Mouse (Mus musculus): ENCODE measurements around the gene Sema3e. TPM values are rescaled to one million over a fixed set of nuclear protein-coding genes. Genes with fewer than 3 reads are reported as not detected.

Sema3e gene
- total RNA-seq (2015) (not detected in 2 replicates), total RNA-seq (2017) (not detected in 2 replicates)

DNA sequence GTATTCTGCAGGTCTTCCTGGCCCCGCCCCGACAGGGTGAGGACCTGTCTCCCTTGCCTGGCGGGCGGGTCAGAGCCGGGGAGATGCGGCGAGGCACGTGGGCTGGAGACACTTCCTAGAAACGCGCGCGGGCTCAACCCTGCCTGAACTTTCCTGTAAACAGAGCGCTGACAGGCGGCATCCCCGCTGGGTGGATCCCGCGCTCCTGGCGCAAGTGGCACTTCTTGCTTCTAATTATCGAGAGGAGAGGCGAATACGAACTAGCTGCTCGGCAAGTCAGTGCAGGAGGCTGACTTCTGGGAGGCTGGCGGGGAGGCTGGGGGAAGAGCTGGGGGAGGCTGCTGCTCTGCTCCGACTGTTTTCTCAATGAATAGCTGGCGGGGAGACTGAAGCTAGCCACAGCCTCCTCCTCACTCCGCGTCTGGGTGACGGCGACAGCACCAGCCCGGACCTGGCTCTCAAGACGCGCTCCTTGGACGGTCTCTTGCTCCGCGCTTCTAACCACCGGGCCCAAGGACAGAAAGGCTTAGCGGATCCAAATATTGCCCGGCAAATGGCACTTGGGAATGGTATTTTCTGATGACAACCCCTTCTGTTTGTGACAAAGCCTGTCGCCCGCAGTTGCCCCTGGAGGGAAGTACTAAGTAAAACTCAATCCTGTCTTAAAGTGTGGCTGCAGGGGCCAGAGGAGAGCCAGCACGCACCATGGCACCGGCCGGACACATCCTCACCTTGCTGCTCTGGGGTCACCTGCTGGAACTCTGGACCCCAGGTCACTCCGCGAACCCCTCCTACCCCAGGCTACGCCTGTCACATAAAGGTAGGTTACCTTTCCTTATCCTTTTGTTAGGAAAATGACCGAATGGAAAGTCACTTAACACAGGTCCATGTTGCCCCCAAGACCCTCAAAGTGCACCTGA, at the start of gene Sema3e:
Gene Sema3e (plus strand): TSS at position 72 of the 920 bp plus-strand sequence.
- 0 out of 2 replicates have a peak, but pooled peaks have one; percentile 26 for ATAC-seq (replicated peaks; ENCODE audit: poor library complexity)

- ATAC-seq (replicated peaks; ENCODE audit: poor library complexity), result no peak
Observed at GRCm38 (mm10) chr5:13977576-13977975, 47.5 kb upstream of the Sema3e start.

DNA sequence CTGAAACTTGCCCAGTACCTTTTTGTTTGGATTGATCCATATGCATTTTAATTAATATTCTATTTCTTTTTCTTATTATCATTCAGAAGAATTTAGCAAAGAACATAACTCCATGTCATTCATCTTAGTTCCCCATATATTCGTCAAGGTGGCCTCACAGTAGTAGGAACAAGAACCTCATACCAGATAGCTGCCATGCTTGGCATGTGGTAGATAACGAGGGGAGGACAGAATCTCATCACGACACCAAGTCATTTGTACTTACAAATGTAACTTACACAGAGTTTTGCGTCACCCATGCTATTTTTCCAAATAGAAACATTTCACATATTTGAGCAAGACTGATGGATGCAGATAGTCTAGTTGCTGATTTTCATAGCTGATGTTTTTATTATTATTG, 45.9 kb upstream of the Sema3e start:
- ATAC-seq (replicated peaks; ENCODE audit: poor library complexity), result no peak

- no peak for ATAC-seq (replicated peaks; ENCODE audit: poor library complexity)
Observed at GRCm38 (mm10) chr5:13982417-13983054, 42.5 kb upstream of the Sema3e start.

DNA sequence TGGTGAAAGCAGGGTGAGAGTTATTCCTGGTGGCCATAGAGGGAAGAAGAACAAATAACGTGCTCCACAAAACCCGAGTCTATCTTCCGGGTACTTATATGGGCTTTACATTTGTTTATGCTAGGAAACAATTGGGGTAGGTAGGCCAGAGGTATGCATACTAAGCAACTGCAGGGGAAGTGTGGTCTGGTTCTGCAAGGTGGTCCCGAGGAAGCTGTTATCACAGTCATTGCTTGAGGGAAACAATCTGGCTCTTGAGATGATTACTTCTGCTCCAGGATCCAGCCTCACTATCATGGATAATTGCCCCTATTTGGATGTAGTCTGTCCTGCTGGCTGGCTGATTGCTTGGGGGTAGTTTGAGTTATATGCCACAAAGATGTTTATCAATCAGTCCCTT, 41.5 kb upstream of the Sema3e start:
- ATAC-seq (replicated peaks; ENCODE audit: poor library complexity), result no peak

DNA sequence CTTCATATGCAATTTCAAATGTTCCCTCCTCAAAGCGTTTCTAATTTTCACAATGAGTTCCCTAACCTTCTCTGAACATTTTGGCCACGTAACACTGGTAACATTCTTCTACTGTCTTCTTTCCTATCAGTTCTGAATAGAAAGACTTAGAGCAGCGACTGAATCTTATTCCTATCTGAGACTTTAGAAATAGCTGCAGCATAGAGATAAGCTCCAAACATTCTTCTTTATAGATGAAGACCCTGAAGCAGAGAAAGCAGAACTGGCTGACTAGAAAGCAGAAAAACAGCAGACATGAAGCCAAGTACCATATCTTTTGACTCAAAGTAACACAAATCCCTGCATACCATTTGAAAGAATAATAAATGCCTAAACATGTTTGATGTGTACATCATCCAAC, 39.4 kb upstream of the Sema3e start:
- ATAC-seq (replicated peaks; ENCODE audit: poor library complexity), result no peak

GRCm38 (mm10) chr5:13987123-13987522, 38.0 kb upstream of the Sema3e start:
- no peak for ATAC-seq (replicated peaks; ENCODE audit: poor library complexity)

GRCm38 (mm10) chr5:13988023-13988422, 37.1 kb upstream of the Sema3e start:
- no peak for ATAC-seq (replicated peaks; ENCODE audit: poor library complexity)

DNA sequence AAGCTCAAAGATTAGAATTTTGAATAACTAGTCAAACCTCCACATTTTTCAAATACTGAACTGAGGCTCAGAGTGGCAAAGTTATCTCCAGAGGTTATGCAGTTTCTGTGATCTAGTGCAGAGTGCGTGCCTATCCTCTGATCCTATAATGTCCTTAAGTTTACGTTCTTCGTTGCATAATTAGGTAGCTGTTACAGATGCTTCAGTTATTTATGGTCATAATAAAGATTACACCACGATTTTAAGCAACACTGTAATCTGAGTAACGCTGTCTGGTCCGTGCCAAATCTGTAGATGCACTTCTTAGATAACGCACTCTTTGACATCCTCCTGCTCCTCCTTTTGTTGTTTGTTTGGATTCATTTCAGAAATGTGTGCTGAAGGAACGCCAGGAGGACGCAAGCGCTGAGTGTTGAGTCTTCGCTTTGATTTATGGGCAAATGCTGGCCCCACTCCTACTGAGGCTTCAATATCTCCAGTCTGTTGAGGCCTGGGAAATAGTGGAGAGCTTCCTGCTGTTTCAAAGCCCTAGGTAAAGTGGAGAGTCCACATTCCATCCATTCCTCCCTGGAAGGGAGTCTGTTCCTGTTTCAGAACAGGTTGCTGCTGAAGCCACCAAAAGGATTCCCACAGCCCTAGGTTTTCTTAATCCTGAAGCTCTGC, 32.2 kb upstream of the Sema3e start:
- ATAC-seq (replicated peaks; ENCODE audit: poor library complexity), result no peak

DNA sequence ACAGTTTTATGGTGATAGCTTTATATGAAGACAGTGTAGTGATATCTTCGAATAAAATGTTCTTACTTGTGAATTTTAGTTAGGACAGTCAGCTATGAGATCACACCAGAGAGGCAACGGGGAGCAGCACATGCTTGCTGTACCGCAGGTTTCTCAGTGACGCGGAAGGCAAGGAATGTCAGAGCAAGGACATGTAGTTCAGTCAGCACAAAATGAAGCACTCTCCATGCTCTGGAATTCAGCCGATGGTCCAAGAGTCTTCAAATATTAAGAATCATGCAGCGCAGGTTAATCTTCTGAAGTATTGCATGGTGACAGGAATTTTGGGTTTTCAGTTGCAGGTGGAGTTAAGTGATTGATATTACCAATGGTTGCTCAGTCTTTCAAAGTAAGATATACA, 3.3 kb downstream of the Sema3e start:
- no peak for ATAC-seq (replicated peaks; ENCODE audit: poor library complexity)

GRCm38 (mm10) chr5:14030796-14031195, 5.7 kb downstream of the Sema3e start:
- ATAC-seq (replicated peaks; ENCODE audit: poor library complexity), result no peak

- no peak for ATAC-seq (replicated peaks; ENCODE audit: poor library complexity)
Observed at GRCm38 (mm10) chr5:14032056-14032455, 7.0 kb downstream of the Sema3e start.

GRCm38 (mm10) chr5:14033302-14033701, 8.2 kb downstream of the Sema3e start:
- ATAC-seq (replicated peaks; ENCODE audit: poor library complexity), result no peak

DNA sequence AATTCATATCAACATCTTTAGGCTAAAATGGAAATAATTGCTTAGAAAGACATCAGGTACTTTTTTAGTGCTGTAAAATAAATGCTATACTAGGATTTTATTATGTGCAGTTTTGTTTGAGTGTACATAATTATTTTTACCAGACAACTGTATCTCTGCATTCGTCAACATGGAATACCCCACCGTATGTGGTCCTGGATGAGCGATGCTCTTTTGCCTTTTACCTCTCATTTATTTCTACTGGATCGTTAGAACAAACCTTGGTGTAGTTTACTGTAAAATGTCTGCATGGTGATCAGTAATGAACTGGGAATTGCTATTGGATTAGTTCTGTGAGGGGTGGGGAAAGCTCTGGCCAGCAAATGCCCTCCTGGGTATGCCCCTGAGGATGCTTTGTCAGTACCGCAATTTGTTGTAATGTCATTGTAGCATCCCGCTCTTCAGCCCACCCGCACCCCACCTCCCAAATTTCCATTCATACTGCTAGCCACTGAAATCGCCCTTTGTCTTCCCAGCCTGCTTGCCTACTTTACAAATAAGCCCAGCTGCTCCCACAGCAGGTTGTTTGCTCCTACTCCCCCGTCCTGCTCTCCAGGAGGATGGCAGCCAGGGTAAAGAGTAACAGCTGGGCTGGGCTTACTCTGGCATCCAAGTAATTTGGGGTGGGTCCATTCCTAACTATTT, 13.9 kb downstream of the Sema3e start:
- no peak for ATAC-seq (replicated peaks; ENCODE audit: poor library complexity)

DNA sequence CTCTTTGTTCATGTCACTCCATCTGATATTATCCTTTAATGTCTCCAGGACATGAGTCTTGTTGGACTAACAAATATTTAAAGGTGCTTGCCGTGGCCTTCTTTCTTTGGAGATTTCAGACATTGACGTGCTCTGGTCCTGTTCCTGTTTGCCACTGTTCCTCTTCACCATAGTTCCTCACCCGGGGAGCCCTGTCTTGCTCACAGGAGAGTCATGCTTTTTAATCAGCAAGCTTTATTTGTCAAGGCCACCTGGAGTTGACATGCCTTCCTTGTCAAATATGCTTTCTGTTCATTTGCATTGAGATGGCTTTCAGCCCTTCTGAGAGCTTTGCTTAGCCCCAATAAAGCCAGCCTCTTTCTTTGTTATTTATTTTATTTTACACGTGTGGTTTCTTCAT, 15.1 kb downstream of the Sema3e start:
- no peak for ATAC-seq (replicated peaks; ENCODE audit: poor library complexity)

DNA sequence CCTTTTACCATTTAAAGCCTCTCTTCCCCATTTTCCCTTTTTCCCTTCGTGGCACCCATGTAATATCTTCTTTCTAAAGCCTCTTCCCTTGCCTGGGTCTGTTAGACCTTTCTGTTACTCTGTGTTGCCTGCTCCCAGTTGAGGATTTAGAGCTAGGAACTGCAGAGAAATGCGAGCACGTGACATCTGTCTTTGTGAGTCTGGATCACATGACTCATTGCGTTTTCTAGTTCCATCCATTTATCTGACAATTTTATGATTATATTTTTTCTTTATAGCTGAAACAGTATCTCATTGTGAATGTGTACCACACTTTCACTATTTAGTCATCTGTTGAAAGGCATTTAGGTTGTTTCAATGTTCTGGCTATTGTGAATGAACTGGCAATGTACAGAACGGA, 18.0 kb downstream of the Sema3e start:
- no peak for ATAC-seq (replicated peaks; ENCODE audit: poor library complexity)

GRCm38 (mm10) chr5:14043983-14044382, 18.9 kb downstream of the Sema3e start:
- ATAC-seq (replicated peaks; ENCODE audit: poor library complexity), result no peak

- ATAC-seq (replicated peaks; ENCODE audit: poor library complexity), result no peak
Observed at GRCm38 (mm10) chr5:14048660-14049059, 23.6 kb downstream of the Sema3e start.

- ATAC-seq (replicated peaks; ENCODE audit: poor library complexity), result no peak
Observed at GRCm38 (mm10) chr5:14054472-14054871, 29.4 kb downstream of the Sema3e start.

GRCm38 (mm10) chr5:14059895-14060553, 34.9 kb downstream of the Sema3e start:
- no peak for ATAC-seq (replicated peaks; ENCODE audit: poor library complexity)

All from megakaryocyte progenitor cell, adult 5-6 weeks (primary cell).